Mouse (Mus musculus) cerebellum, adult 2 months (tissue): ENCODE measurements around the gene Tpi1. TPM values are rescaled to one million over a fixed set of nuclear protein-coding genes. Genes with fewer than 3 reads are reported as not detected.
A peak's percentile ranks its signal among the peaks of the same experiment; 100 is the strongest.
"Not testable (repeated sequence)": the region's sequence is repeated elsewhere in the genome, so short reads cannot be mapped to it uniquely, and the experiment has no call there.

Source experiments
- DNase-seq, 2 experiments: peaks; one replicate each; pipeline ENCODE4 v3.0.0; 2021
- H3K27ac ChIP-seq: fragments of 200-500 bp; 2 replicates; pipeline ENCODE4 v1.5.1; 2012; ENCODE audit warnings: low read length, control low read depth, inconsistent platforms; ENCODE audit not compliant: insufficient read depth
- H3K27me3 ChIP-seq: fragments of 200-500 bp; 2 replicates; pipeline ENCODE4 v1.6.1; 2012; ENCODE audit warnings: inconsistent platforms, mild to moderate bottlenecking, low read length, moderate library complexity; ENCODE audit not compliant: control insufficient read depth, insufficient read depth
- H3K4me1 ChIP-seq: fragments of 200-500 bp; 2 replicates; pipeline ENCODE4 v1.6.1; 2011; ENCODE audit warnings: low read length; ENCODE audit not compliant: control insufficient read depth, insufficient read depth
- H3K4me3 ChIP-seq: fragments of 200-500 bp; replicated peaks from 2 replicates; pipeline ENCODE3; 2011; ENCODE audit warnings: mild to moderate bottlenecking, low read depth, low read length, control low read depth; ENCODE audit not compliant: insufficient read depth
- CTCF ChIP-seq: fragments of 200-500 bp; IDR thresholded peaks from 2 replicates; pipeline ENCODE4 v1.5.1; 2011; ENCODE audit warnings: low read depth, mild to moderate bottlenecking, control low read depth, low read length, moderate library complexity, borderline replicate concordance; ENCODE audit not compliant: insufficient read depth
- POLR2A ChIP-seq: fragments of 200-500 bp; IDR thresholded peaks from 2 replicates; pipeline ENCODE4 v1.6.1; 2011; ENCODE audit warnings: low read length, control low read depth, borderline replicate concordance; ENCODE audit not compliant: insufficient read depth
- WGBS: fragments of 180-500 bp; shearing (Covaris S2); methylation state at CpG from one replicate; pipeline ENCODE4 v1.1.7; 2018; 5-methylcytosine and 5-hydroxymethylcytosine counted together
- polyA plus RNA-seq: library from polyadenylated mRNA; depleted of rRNA; stranded (reverse); fragments of >200 nt; gene quantifications from 2 replicates; pipeline ENCODE4 v1.2.3, GENCODE M21; 2012

The Tpi1 gene
- polyA plus RNA-seq, 1 experiment, result 1,205 TPM

DNA sequence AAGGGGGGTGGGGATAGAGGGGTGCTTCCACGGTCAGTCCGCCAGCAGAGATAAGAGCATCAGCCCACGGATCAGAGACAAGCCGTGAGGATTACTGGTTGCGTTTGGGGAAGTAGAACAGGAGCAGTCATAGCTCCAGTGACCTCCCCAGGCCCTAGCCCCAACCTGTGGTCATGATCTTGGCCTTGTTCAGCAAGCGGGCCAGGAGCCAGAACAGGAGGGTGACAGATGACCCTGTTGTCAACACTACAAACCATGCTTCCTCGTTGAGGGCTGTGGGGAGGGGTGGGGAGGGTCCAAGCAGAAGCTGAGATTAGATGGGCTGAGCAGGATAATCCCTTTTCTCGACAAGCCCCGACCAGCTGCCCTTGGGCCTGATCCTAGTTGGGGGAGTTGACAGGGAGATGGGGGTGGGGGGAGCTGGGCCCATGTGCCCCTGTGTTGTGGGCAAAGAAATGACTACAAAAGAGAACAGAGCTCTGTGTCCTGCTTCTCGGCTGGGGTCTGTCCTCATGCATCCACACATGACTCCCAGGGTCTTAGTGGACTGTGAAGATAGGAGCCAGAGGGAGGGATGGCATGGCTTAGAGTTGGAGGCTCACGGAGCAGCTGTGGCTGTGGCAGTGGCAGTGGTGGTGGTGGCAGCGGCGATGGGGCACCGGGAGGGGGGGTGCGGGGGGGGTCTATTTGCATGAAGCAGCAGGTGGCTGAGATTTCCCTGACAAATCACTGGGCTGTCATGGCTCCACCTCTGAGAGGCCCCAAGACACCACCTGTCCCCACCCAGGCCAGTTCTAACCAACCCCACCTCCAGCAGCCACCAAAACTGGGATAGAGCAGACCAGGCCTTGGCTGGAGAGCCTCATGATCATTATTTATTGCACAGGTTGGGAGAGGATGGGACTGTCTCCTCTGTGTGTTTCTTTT lies 26.4 kb upstream of the Tpi1 start, which contains the start of gene Gnb3:
TSS of gene Gnb3 (minus strand) at position 35 of the 927 bp plus-strand sequence.
- WGBS, result 25% methylated on average over 14 of the region's 15 CpGs
- DNase-seq, result no peak
- Histone ChIP-seq H3K27me3 (no peaks in the 10 kb centered on the region), H3K4me3 (no peak within 1 kb of the TSS), H3K4me1 (peaks cover 6% of the 10 kb centered on the region), H3K27ac (no peak within 1 kb of the TSS)
- no peak for TF ChIP-seq CTCF
- no peak for TF ChIP-seq POLR2A

DNA sequence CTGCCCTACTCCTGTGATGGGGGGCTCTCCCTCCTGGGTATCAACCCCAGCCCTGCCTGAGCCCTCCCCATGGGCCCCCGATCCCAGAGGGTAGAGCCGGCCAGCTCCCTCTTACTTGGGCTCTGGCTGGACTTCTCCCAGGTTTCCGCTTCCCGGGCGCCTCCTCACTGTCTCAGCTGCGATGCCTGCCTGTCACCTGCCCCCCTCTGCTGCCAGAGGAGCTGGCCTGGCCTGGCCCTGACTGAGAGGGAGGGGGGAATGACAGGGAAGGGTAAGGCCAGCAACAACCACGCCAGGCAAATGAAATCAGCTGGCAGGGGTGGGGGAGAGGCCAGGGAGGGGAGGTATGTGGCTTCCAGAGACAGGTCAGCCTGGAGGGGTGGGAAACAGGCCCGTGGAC lies 25.7 kb upstream of the Tpi1 start:
- no peak for DNase-seq
- peaks cover 6% of the 10 kb centered on the region for H3K4me1 ChIP-seq
- no peak overlapping the region for H3K4me3 ChIP-seq
- no peaks in the 10 kb centered on the region for H3K27me3 ChIP-seq
- 9% methylated on average over 8 of the region's 8 CpGs for WGBS
- no peak overlapping the region for H3K27ac ChIP-seq
- TF ChIP-seq CTCF, result no peak
- TF ChIP-seq POLR2A, result no peak

DNA sequence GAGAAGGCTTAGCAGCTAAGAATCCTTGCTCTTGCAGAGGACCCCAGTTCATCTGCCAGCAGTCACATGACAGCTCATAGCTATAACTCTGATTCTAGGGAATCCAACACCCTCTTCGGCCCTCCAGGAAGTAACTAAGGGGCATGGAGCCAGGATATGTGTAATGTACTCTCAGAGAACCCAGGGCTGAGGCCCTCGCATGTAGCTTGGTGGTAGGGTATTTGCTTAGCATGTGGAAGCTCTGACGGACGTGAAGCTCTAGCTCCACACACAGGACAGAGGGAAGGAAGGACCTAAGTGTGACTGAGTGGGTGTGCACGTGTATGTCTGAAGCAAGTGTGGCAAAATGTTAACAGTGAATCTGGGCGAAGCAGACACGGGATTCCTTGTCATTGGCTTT lies 22.3 kb upstream of the Tpi1 start:
- no peak for DNase-seq
- WGBS, result 76% methylated on average over 7 of the region's 7 CpGs
- TF ChIP-seq CTCF (no peak), POLR2A (no peak)

DNA sequence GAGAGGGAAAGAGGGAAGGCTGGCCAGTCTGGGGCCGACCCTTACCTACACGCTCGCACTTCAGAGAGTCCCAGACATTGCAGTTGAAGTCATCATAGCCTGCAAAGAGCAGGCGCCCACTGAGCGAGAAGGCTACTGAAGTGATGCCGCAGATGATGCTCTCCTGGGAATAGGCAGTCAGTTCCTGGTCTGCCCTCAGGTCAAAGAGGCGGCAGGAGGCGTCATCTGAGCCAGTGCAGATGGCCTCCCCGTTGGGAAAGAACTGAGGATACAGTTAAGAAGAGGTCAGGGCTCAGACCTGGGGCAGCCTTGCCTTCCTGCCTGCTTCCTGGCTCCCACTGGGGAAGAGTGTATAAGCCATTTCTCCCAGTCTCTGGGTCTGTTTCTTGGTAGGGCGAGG lies 21.4 kb upstream of the Tpi1 start:
- H3K27ac ChIP-seq, result no peak overlapping the region
- H3K4me1 ChIP-seq, result peaks cover 6% of the 10 kb centered on the region
- no peak overlapping the region for H3K4me3 ChIP-seq
- no peak for TF ChIP-seq CTCF
- TF ChIP-seq POLR2A, result no peak
- H3K27me3 ChIP-seq, result no peaks in the 10 kb centered on the region
- 63% methylated on average over 10 of the region's 10 CpGs for WGBS
- DNase-seq, result no peak

More for the DNA sequence above, 22.3 kb upstream of the Tpi1 start:
- Histone ChIP-seq H3K4me1 (peaks cover 6% of the 10 kb centered on the region), H3K4me3 (no peak overlapping the region), H3K27ac (no peak overlapping the region), H3K27me3 (no peaks in the 10 kb centered on the region)

DNA sequence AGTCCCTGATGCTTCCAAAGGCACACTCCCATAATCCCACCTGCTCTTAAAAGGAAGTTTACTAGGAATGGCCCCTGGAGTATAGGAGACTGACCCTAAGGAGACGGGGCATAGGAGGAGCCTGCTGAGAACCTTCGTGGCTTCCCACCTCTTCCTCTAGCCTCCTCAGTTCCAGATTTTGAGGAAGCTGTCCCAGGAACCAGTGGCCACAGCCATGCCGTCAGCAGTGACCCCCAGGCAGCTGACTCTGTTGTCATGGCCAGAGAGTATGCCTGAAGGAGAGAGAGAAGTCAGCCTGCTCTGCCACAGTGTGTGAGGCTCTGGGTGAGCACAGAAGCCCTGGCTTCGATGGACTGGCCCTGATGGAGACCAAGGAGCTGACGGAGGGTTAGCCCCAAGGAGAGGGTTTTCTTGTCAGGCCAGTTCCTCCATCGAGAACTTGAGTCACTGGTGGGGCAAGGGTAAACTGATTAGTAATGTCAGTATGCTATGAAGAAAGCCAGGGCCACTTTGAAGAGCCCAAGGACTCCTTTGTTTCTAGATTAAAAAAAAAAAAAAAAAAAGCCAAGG lies 20.5 kb upstream of the Tpi1 start:
- TF ChIP-seq POLR2A (no peak), CTCF (no peak)
- WGBS, result 81% methylated on average over 6 of the region's 6 CpGs
- no peak for DNase-seq
- Histone ChIP-seq H3K27me3 (no peaks in the 10 kb centered on the region), H3K27ac (no peak overlapping the region), H3K4me1 (no peaks in the 10 kb centered on the region), H3K4me3 (no peak overlapping the region)

DNA sequence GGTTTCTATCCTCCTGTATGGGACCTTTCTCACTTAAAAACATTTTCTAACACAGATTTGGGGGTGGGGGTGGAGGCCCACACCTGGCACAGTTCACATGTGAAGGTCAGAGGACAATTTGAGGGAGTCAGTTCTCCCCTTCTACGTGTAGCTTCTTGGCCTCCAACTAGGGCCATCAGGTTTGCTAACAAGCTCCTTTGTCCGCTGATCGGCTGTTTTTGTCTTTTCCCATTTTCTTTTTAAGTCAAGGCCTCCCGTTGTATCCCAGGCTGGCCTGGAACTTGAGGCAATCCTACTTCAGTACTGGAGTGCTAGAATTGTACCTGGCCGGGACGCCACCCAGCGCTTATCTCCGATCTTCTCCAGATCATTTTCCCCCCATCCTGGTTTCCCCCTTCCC lies 17.6 kb upstream of the Tpi1 start:
- WGBS, result 90% methylated on average over 8 of the region's 8 CpGs
- H3K4me1 ChIP-seq, result no peaks in the 10 kb centered on the region
- DNase-seq, result no peak
- H3K27ac ChIP-seq, result no peak overlapping the region
- TF ChIP-seq CTCF (no peak), POLR2A (no peak)
- no peaks in the 10 kb centered on the region for H3K27me3 ChIP-seq
- no peak overlapping the region for H3K4me3 ChIP-seq

DNA sequence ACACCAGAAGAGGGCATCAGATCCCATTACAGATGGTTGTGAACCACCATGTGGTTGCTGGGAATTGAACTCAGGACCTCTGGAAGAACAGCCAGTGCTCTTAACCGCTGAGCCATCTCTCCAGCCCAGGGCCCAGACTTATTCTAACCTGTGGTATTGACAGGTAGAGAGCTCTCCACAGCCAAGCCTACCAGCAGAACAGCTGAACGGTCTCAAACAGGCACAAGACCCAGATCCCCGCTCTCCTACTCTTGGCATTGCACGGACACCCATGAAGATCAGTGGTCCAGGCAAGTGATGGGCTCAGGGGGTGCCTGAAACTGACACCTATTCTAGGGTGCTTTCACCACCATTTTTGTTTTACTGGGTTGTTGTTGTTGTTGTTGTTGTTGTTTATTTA lies 17.1 kb upstream of the Tpi1 start:
- not testable (repeated sequence) for H3K4me3 ChIP-seq, DNase-seq
- WGBS, result 88% methylated on average over 4 of the region's 4 CpGs

DNA sequence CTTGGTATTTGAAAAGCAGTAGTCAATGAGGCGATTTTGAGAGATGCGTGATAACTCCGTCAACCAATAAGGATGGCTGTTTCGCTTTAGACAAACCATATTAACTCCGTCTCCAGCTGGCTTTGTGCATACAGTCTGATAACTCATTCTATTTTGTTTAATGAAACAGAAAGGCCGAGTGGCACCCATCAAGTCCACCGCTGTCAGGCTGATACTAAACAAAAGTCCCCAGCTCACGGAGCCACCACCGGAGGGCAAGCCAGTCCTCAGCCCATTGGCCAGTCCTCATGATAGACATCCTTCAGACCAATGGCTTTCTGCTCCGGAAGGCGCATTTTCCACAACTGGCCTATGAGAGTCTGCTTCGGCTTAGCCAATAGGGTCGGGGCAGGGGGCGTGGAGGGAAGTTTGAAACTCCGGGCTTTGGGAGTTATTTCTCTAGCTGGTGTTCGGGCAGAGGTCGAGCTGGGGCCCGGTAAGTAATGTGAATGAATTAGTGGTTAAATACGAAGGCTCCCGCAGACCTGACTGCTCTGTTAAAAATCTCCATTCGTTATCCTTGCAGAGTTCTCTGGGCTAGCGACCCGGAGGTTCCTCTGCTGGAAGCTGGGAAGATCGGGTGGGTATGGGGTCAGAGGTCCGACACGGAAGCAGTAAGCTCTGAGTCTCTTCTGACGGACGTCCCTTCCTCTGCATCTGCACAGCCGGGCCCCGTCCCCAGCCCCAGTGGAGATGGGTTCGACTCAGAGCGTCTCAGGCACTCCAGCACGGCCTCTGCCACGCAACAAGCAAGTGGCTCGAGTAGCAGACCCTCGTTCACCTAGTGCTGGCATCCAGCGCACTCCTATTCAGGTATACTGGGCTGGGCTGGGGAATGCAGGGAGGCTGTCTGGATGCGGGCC lies 16.0 kb upstream of the Tpi1 start:
- under 1% methylated on average over 38 of the region's 38 CpGs for WGBS
- TF ChIP-seq POLR2A, result 0 out of 2 replicates have a peak, but pooled peaks have one; percentile 29
- TF ChIP-seq CTCF, result no peak
- peak; percentile 92 to 97 for DNase-seq
- Histone ChIP-seq H3K4me1 (no peaks in the 10 kb centered on the region), H3K4me3 (peak overlapping the region; percentile 58), H3K27me3 (no peaks in the 10 kb centered on the region), H3K27ac (peak overlapping the region; percentile 6; the same call in 1 of the 2 replicates)

More for the DNA sequence above, 17.1 kb upstream of the Tpi1 start:
- H3K4me1 ChIP-seq, H3K27me3 ChIP-seq, H3K27ac ChIP-seq: not testable (repeated sequence)
